Mouse (Mus musculus) heart, postnatal 0 days (tissue): ENCODE results near the gene Ube2d1.

Experiments
- CTCF ChIP-seq: IDR thresholded peaks from 2 replicates; pipeline ENCODE4 v1.5.1; 2016; ENCODE audit warnings: antibody characterized with exemption, control low read depth, low read depth
- EP300 ChIP-seq: IDR thresholded peaks from 2 replicates; pipeline ENCODE4 v1.6.1; 2016; ENCODE audit warnings: antibody characterized with exemption, low read depth

DNA sequence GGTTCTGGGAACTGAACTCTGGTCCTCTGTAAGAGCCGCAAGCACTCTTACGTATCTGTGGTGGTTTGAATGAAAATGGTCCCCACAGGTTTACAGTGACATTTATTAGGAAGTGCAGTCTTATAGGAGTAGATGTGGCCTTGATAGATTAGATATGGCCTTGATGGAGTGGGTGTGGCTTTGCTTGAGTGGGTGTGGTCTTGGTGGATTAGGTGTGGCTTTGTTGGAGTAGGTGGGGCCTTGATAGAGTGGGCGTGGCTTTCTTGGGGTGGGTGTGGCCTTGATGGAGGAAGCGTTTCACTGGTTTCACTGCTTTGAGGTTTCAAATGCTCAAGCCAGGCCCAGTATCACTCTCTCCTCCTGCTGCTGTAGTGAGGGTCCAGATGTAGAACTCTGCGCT is 23.1 kb upstream of the Ube2d1 start:
- no peak for TF ChIP-seq CTCF
- no peak for TF ChIP-seq EP300
